ENCODE assay signal across 26 mouse cellular contexts in the genomic region with DNA sequence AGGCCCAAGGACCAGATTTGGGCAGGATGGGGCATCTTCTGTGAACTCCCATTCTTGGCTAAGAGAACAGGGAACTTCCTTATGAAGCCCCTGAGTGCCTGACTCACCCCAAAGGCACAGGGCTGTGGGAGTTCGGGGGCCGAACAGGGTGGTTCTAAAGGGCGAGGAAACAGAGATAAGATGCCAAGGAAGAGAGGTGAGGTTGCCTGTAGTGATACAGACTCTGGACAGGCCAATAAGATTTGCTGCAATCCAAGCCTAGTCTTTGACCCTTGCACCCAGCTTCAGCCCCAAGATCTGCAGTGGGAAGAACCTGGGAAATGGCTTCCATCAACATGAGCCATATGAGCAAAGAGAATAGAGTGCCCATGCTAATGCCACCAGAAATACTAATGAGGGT. TPM values are rescaled to one million over a fixed set of nuclear protein-coding genes. Genes with fewer than 3 reads are reported as not detected.
DNase-seq lines count a peak whose midpoint lies in the region; ATAC-seq and TF ChIP-seq lines count a peak whose summit lies in the region.
"Had no signal": no experiment of that assay in that cellular context is flagged by ENCODE, and none has a peak within 500 bp of the region (broad histone marks: within the 10 kb centered on the region; RNA-seq: fewer than 3 reads in every experiment).

No protein-coding gene starts in this region.

- H3K36me3 ChIP-seq in intestine, embryonic 15.5 days, result no peaks in the 10 kb centered on the region
- H3K36me3 ChIP-seq in intestine, embryonic 16.5 days (ENCODE audit: control insufficient read depth, insufficient read depth, low read length), result no peaks in the 10 kb centered on the region
- H3K36me3 ChIP-seq in intestine, postnatal 0 days (ENCODE audit: control insufficient read depth, insufficient read depth), result peaks cover 15% of the 10 kb centered on the region
- peaks cover 7% of the 10 kb centered on the region for H3K36me3 ChIP-seq in small intestine, adult 2 months (ENCODE audit: control insufficient read depth, insufficient read depth, low read length)
- peaks cover 6% of the 10 kb centered on the region; the same call in 1 of the 2 replicates for H3K36me3 ChIP-seq in forebrain, embryonic 13.5 days (ENCODE audit: poor library complexity, severe bottlenecking)

- no peak overlapping the region for H3K4me3 ChIP-seq in intestine, embryonic 15.5 days (replicated peaks)
- no peak overlapping the region for H3K4me3 ChIP-seq in intestine, embryonic 16.5 days (ENCODE audit: low read length)
- no peak overlapping the region for H3K4me3 ChIP-seq in intestine, postnatal 0 days (ENCODE audit: low read depth, low read length)
- no peak overlapping the region for H3K4me3 ChIP-seq in small intestine, adult 2 months (ENCODE audit: low read depth, low read length)
- no peak overlapping the region for H3K4me3 ChIP-seq in forebrain, embryonic 13.5 days

- H3K9me3 ChIP-seq in intestine, embryonic 15.5 days, result no peaks in the 10 kb centered on the region
- H3K9me3 ChIP-seq in intestine, embryonic 16.5 days (ENCODE audit: control insufficient read depth, low read length), result no peaks in the 10 kb centered on the region
- no peaks in the 10 kb centered on the region for H3K9me3 ChIP-seq in intestine, postnatal 0 days (ENCODE audit: control insufficient read depth)
- H3K9me3 ChIP-seq in forebrain, embryonic 13.5 days (replicated peaks), result no peaks in the 10 kb centered on the region
- H3K9me3 ChIP-seq: G1E had no signal

- 59% methylated on average over 3 of the region's 3 CpGs for WGBS in intestine, embryonic 15.5 days
- WGBS in intestine, embryonic 16.5 days, result 59% methylated on average over 3 of the region's 3 CpGs
- WGBS in intestine, postnatal 0 days, result 27% methylated on average over 3 of the region's 3 CpGs
- WGBS in small intestine, adult 2 months, result 16% methylated on average over 3 of the region's 3 CpGs
- 84% methylated on average over 3 of the region's 3 CpGs for WGBS in forebrain, embryonic 13.5 days

- TF ChIP-seq CTCF in intestine, postnatal 0 days (IDR thresholded peaks at IDR 0.05; ENCODE audit: low read depth), result no peak
- TF ChIP-seq CTCF in small intestine, adult 2 months (IDR thresholded peaks at IDR 0.05; ENCODE audit: extremely low read depth, insufficient read length, insufficient replicate concordance, low read depth, low read length), result no peak

- TF ChIP-seq POLR2A in small intestine, adult 2 months (IDR thresholded peaks at IDR 0.05; ENCODE audit: low read depth, low read length), result no peak

- no peak overlapping the region for H3K4me2 ChIP-seq in intestine, embryonic 15.5 days (replicated peaks)
- no peak overlapping the region for H3K4me2 ChIP-seq in intestine, embryonic 16.5 days (ENCODE audit: low read depth, low read length)
- H3K4me2 ChIP-seq in intestine, postnatal 0 days (replicated peaks; ENCODE audit: low read depth), result no peak overlapping the region
- H3K4me2 ChIP-seq in forebrain, embryonic 13.5 days, result no peak overlapping the region

- no peak overlapping the region for H3K27ac ChIP-seq in intestine, embryonic 15.5 days
- H3K27ac ChIP-seq in intestine, embryonic 16.5 days (ENCODE audit: low read length), result peak overlapping the region; percentile 44
- peak overlapping the region; percentile 76 for H3K27ac ChIP-seq in intestine, postnatal 0 days (ENCODE audit: low read depth, low read length)
- peak overlapping the region; percentile 94 for H3K27ac ChIP-seq in small intestine, adult 2 months (ENCODE audit: insufficient read depth, low read depth, low read length)
- no peak overlapping the region for H3K27ac ChIP-seq in forebrain, embryonic 13.5 days

- no peaks in the 10 kb centered on the region for H3K4me1 ChIP-seq in intestine, embryonic 15.5 days (replicated peaks)
- no peaks in the 10 kb centered on the region for H3K4me1 ChIP-seq in intestine, embryonic 16.5 days (ENCODE audit: control insufficient read depth, insufficient read depth, low read length)
- no peaks in the 10 kb centered on the region for H3K4me1 ChIP-seq in intestine, postnatal 0 days (replicated peaks; ENCODE audit: control insufficient read depth, insufficient read depth, low read length)
- peaks cover 27% of the 10 kb centered on the region; the same call in 1 of the 2 replicates for H3K4me1 ChIP-seq in small intestine, adult 2 months (ENCODE audit: control insufficient read depth, insufficient read depth, insufficient read length, low read length)
- no peaks in the 10 kb centered on the region for H3K4me1 ChIP-seq in forebrain, embryonic 13.5 days

- DNase-seq in adrenal gland, postnatal 4 days (ENCODE audit: low spot score in 2 of 2), result no peak
- DNase-seq in layer of hippocampus, postnatal 14 days (ENCODE audit: low spot score in 2 of 2), result no peak
- DNase-seq: adrenal gland, adult 2 months; adrenal gland, adult 8-10 months; adrenal gland, postnatal 10 days; adrenal gland, postnatal 14 days; adrenal gland, postnatal 25 days; adrenal gland, postnatal 36 days; B cell, adult 2 months; cerebellum, adult 11 months; cerebellum, adult 11-12 months; cerebellum, adult 18-20 months had no signal

- no peaks in the 10 kb centered on the region for H3K27me3 ChIP-seq in intestine, embryonic 15.5 days (replicated peaks)
- H3K27me3 ChIP-seq in intestine, embryonic 16.5 days (replicated peaks; ENCODE audit: control insufficient read depth, insufficient read depth, low read length), result no peaks in the 10 kb centered on the region
- no peaks in the 10 kb centered on the region for H3K27me3 ChIP-seq in intestine, postnatal 0 days (replicated peaks; ENCODE audit: control insufficient read depth, insufficient read depth, low read length)
- no peaks in the 10 kb centered on the region for H3K27me3 ChIP-seq in small intestine, adult 2 months (ENCODE audit: control insufficient read depth, insufficient read depth, low read length)
- no peaks in the 10 kb centered on the region for H3K27me3 ChIP-seq in forebrain, embryonic 13.5 days
- H3K27me3 ChIP-seq: CH12.LX had no signal

- no peak overlapping the region for H3K9ac ChIP-seq in intestine, embryonic 15.5 days
- H3K9ac ChIP-seq in intestine, embryonic 16.5 days (ENCODE audit: low read depth, low read length), result no peak overlapping the region
- H3K9ac ChIP-seq in intestine, postnatal 0 days (ENCODE audit: low read depth, low read length), result no peak overlapping the region
- no peak overlapping the region for H3K9ac ChIP-seq in forebrain, embryonic 13.5 days

- ATAC-seq in intestine, embryonic 15.5 days, result peak; percentile 87
- peak; percentile 86 for ATAC-seq in intestine, embryonic 16.5 days
- ATAC-seq in intestine, postnatal 0 days, result peak; percentile 84
- no peak for ATAC-seq in forebrain, embryonic 13.5 days
- ATAC-seq in megakaryocyte, adult 5-6 weeks (ENCODE audit: poor library complexity, severe bottlenecking), result no peak
- ATAC-seq: activated CD4-positive, CD25-positive, alpha-beta regulatory T cell, adult 4 months; CD4-positive, CD25-positive, alpha-beta regulatory T cell, adult 4 months; Patski had no signal

RNA-seq across cellular contexts. Expression of gene Stkld1, which starts 9.4 kb away (rescaled TPM):
- 0.33 TPM in 1 of 2 replicates, not detected in the other for polyA plus RNA-seq in intestine, embryonic 15.5 days (2015; fragmentation: Nextera tagmentation; extraction: Ambion mirVana)
- polyA plus RNA-seq in intestine, embryonic 16.5 days (2015; fragmentation: Nextera tagmentation; extraction: Ambion mirVana), result 0.06 TPM in 1 of 2 replicates, not detected in the other
- polyA plus RNA-seq in intestine, postnatal 0 days (2015; fragmentation: Nextera tagmentation; extraction: Ambion mirVana), result 0.07 and 0.10 TPM in 2 replicates
- 0.13 and 0.19 TPM in 2 replicates for polyA plus RNA-seq in small intestine, adult 2 months (2012; rRNA removed)
- total RNA-seq in adrenal gland, postnatal 4 days (2021), result under 1 TPM; 0.31 to 0.73 TPM
- under 1 TPM; 0.17 to 0.18 TPM for total RNA-seq in layer of hippocampus, postnatal 14 days (2021)
- 0.33 TPM in 1 of 2 replicates, not detected in the other for polyA plus RNA-seq in forebrain, embryonic 13.5 days (2015; fragmentation: Nextera tagmentation; extraction: Ambion mirVana)
- 0.16 and 0.60 TPM in 2 replicates for total RNA-seq in megakaryocyte, adult 5-6 weeks (2015)
- not detected in 2 replicates for total RNA-seq in megakaryocyte, adult 5-6 weeks (2017)
- total RNA-seq: adrenal gland, postnatal 14 days; ES-E14; G1E; MEL had no signal
- polyA plus RNA-seq: C2C12 had no signal

RNA-seq across cellular contexts. Expression of gene Surf4, which starts 9.5 kb away (rescaled TPM):
- 241 and 252 TPM in 2 replicates for polyA plus RNA-seq in intestine, embryonic 15.5 days (2015; fragmentation: Nextera tagmentation; extraction: Ambion mirVana)
- polyA plus RNA-seq in intestine, embryonic 16.5 days (2015; fragmentation: Nextera tagmentation; extraction: Ambion mirVana), result 269 and 299 TPM in 2 replicates
- 379 TPM in 2 replicates for polyA plus RNA-seq in intestine, postnatal 0 days (2015; fragmentation: Nextera tagmentation; extraction: Ambion mirVana)
- polyA plus RNA-seq in small intestine, adult 2 months (2012; rRNA removed), result 382 and 644 TPM in 2 replicates
- 100 to 1,000 TPM; 151 to 163 TPM for total RNA-seq in adrenal gland, postnatal 4 days (2021)
- 10 to 100 TPM; 60.2 to 61.7 TPM for total RNA-seq in layer of hippocampus, postnatal 14 days (2021)
- 104 and 107 TPM in 2 replicates for polyA plus RNA-seq in forebrain, embryonic 13.5 days (2015; fragmentation: Nextera tagmentation; extraction: Ambion mirVana)
- total RNA-seq in megakaryocyte, adult 5-6 weeks (2015), result 95.0 and 100 TPM in 2 replicates
- 86.1 and 98.4 TPM in 2 replicates for total RNA-seq in megakaryocyte, adult 5-6 weeks (2017)

RNA-seq across cellular contexts. Expression of gene Rexo4, which starts 20.9 kb away (rescaled TPM):
- polyA plus RNA-seq in intestine, embryonic 15.5 days (2015; fragmentation: Nextera tagmentation; extraction: Ambion mirVana), result 45.2 TPM in 2 replicates
- polyA plus RNA-seq in intestine, embryonic 16.5 days (2015; fragmentation: Nextera tagmentation; extraction: Ambion mirVana), result 46.8 and 47.7 TPM in 2 replicates
- polyA plus RNA-seq in intestine, postnatal 0 days (2015; fragmentation: Nextera tagmentation; extraction: Ambion mirVana), result 29.4 and 30.1 TPM in 2 replicates
- polyA plus RNA-seq in small intestine, adult 2 months (2012; rRNA removed), result 11.3 and 14.7 TPM in 2 replicates
- total RNA-seq in adrenal gland, postnatal 4 days (2021), result 10 to 100 TPM; 40.7 to 43.0 TPM
- total RNA-seq in layer of hippocampus, postnatal 14 days (2021), result 10 to 100 TPM; 53.5 to 55.7 TPM
- 39.5 and 40.3 TPM in 2 replicates for polyA plus RNA-seq in forebrain, embryonic 13.5 days (2015; fragmentation: Nextera tagmentation; extraction: Ambion mirVana)
- total RNA-seq in megakaryocyte, adult 5-6 weeks (2015), result 19.4 and 21.1 TPM in 2 replicates
- 69.1 and 72.6 TPM in 2 replicates for total RNA-seq in megakaryocyte, adult 5-6 weeks (2017)

RNA-seq across cellular contexts. Expression of gene Surf1, which starts 26.9 kb away (rescaled TPM):
- 68.7 and 69.3 TPM in 2 replicates for polyA plus RNA-seq in intestine, embryonic 15.5 days (2015; fragmentation: Nextera tagmentation; extraction: Ambion mirVana)
- 76.1 and 83.5 TPM in 2 replicates for polyA plus RNA-seq in intestine, embryonic 16.5 days (2015; fragmentation: Nextera tagmentation; extraction: Ambion mirVana)
- polyA plus RNA-seq in intestine, postnatal 0 days (2015; fragmentation: Nextera tagmentation; extraction: Ambion mirVana), result 59.8 and 65.3 TPM in 2 replicates
- 15.4 and 35.7 TPM in 2 replicates for polyA plus RNA-seq in small intestine, adult 2 months (2012; rRNA removed)
- 100 to 1,000 TPM in 1 of 2 experiments, 10 to 100 TPM in 1; 90.9 to 103 TPM for total RNA-seq in adrenal gland, postnatal 4 days (2021)
- total RNA-seq in layer of hippocampus, postnatal 14 days (2021), result 10 to 100 TPM; 87.5 to 90.6 TPM
- 61.0 and 64.8 TPM in 2 replicates for polyA plus RNA-seq in forebrain, embryonic 13.5 days (2015; fragmentation: Nextera tagmentation; extraction: Ambion mirVana)
- 102 and 106 TPM in 2 replicates for total RNA-seq in megakaryocyte, adult 5-6 weeks (2015)
- 61.3 and 77.4 TPM in 2 replicates for total RNA-seq in megakaryocyte, adult 5-6 weeks (2017)

RNA-seq across cellular contexts. Expression of gene Surf2, which starts 27.1 kb away (rescaled TPM):
- 41.6 and 42.9 TPM in 2 replicates for polyA plus RNA-seq in intestine, embryonic 15.5 days (2015; fragmentation: Nextera tagmentation; extraction: Ambion mirVana)
- 41.9 and 45.9 TPM in 2 replicates for polyA plus RNA-seq in intestine, embryonic 16.5 days (2015; fragmentation: Nextera tagmentation; extraction: Ambion mirVana)
- 33.2 and 33.5 TPM in 2 replicates for polyA plus RNA-seq in intestine, postnatal 0 days (2015; fragmentation: Nextera tagmentation; extraction: Ambion mirVana)
- 8.7 and 11.3 TPM in 2 replicates for polyA plus RNA-seq in small intestine, adult 2 months (2012; rRNA removed)
- total RNA-seq in adrenal gland, postnatal 4 days (2021), result 10 to 100 TPM; 42.6 to 43.6 TPM
- 10 to 100 TPM; 32.4 to 38.4 TPM for total RNA-seq in layer of hippocampus, postnatal 14 days (2021)
- polyA plus RNA-seq in forebrain, embryonic 13.5 days (2015; fragmentation: Nextera tagmentation; extraction: Ambion mirVana), result 53.5 and 60.7 TPM in 2 replicates
- 31.3 and 35.6 TPM in 2 replicates for total RNA-seq in megakaryocyte, adult 5-6 weeks (2015)
- 34.0 and 34.5 TPM in 2 replicates for total RNA-seq in megakaryocyte, adult 5-6 weeks (2017)

Comparison
In these comparisons a context has a peak if more than half of its experiments do, and no peak if none do; other contexts are left out.
1. H3K27ac ChIP-seq: peak in intestine, embryonic 16.5 days (single experiment), intestine, postnatal 0 days (single experiment) and small intestine, adult 2 months (single experiment); none in intestine, embryonic 15.5 days (single experiment) and forebrain, embryonic 13.5 days (single experiment).
2. ATAC-seq: peak in intestine, embryonic 15.5 days (single experiment), intestine, embryonic 16.5 days (single experiment) and intestine, postnatal 0 days (single experiment); none in forebrain, embryonic 13.5 days (single experiment) and megakaryocyte, adult 5-6 weeks (single experiment).